Mouse (Mus musculus): Measurements from ENCODE around the gene Cyp17a1. TPM values are rescaled to one million over a fixed set of nuclear protein-coding genes. Genes with fewer than 3 reads are reported as not detected.

The Cyp17a1 gene
- total and polyA plus RNA-seq, 2 experiments from 2014 or later, result not detected

DNA sequence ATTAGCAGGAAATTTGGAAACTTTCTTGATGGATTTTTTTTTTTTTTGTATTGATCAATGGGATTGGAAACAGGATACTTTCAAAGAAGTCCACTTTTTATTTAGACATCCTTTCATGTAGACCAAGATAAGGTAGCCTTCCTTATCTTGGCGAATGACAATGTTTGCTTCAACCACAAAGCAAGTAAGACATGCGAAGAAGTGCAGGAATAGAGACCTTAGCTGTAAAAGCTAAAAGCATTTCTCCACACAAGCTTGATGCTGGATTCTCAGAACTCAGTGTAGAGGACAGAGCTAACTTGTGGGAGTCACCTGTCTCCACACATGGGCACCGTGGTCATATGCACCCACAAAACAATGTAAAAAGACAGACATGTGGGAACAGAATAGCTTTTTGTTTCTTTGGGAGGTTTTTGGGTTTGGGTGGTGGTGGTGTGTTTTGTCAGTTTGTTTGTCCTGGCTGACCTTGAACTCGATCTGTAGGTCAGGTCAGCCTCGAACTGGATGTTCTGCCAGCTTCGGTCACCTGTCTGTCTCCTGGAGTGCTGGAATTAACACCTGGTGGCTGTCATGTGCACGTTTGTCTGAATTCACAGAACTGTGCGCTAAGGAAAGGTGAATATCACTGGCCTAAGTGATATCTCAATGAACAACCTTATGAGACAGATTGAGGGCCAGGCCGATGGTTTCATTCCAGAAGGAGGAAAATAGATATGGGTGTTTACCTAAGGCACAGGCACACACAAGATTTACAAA is 33.7 kb upstream of the Cyp17a1 start:
- DNase-seq (ENCODE audit: low spot score) (no peak), ATAC-seq (no peak)
- no peak for TF ChIP-seq CTCF (IDR thresholded peaks at IDR 0.05; ENCODE audit: low read depth)
- WGBS, result 78% methylated on average over 9 of the region's 9 CpGs
- no peak overlapping the region for H3K27ac ChIP-seq
- no peaks in the 10 kb centered on the region for H3K27me3 ChIP-seq (ENCODE audit: insufficient read depth, low read length)
- H3K4me1 ChIP-seq (ENCODE audit: insufficient read depth, low read length), result 0 out of 2 replicates have a peak, but pooled peaks cover 7% of the 10 kb centered on the region
- no peak overlapping the region for H3K9ac ChIP-seq (replicated peaks; ENCODE audit: low read length)
- no peak overlapping the region for H3K4me3 ChIP-seq (ENCODE audit: low read length)
- peak overlapping the region; percentile 52; the same call in 1 of the 2 replicates for H3K4me2 ChIP-seq (ENCODE audit: low read depth, low read length)
- no peaks in the 10 kb centered on the region for H3K9me3 ChIP-seq (ENCODE audit: low read length)
- H3K36me3 ChIP-seq (ENCODE audit: insufficient read depth, low read length), result no peaks in the 10 kb centered on the region

DNA sequence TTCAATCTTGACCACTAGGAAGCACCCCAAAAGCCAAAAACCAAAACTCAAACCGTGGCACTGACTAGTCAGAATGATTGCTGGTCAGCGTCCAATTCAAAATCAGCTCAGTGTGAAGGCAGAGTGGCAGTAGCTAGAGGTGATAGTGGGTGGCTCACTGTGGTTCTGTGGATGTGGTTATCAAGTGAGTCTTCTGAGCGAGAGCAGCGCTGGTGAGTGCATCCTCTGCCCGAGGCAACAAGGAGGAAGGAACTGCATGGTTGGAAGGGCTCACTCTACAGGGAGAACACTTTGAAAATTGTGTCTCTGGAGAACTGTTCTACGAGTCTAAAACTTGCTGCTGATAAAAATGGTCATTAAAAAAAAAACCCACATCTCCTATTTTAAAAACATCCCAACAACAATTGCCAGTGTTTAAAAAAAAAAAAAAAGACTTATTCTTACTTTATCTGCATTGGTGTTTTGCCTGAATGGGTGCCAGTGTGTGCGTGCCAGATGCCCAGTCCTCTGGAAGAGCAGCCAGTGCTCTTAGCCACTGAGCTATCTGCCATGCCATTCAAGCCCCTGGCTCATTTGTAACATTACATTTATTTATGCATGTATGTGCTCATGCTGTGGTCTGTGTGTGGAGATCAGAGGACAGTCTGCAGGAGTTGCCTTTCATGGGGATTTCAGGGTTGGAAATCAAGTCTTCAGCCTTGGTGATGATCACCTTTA is 33.0 kb upstream of the Cyp17a1 start:
- 62% methylated on average over 7 of the region's 7 CpGs for WGBS
- H3K4me3 ChIP-seq (ENCODE audit: low read length), result no peak overlapping the region
- H3K9ac ChIP-seq (replicated peaks; ENCODE audit: low read length), result no peak overlapping the region
- no peak overlapping the region for H3K4me2 ChIP-seq (ENCODE audit: low read depth, low read length)
- DNase-seq (ENCODE audit: low spot score) (no peak), ATAC-seq (no peak)
- no peak overlapping the region for H3K27ac ChIP-seq
- TF ChIP-seq CTCF (IDR thresholded peaks at IDR 0.05; ENCODE audit: low read depth), result no peak
- H3K27me3 ChIP-seq (ENCODE audit: insufficient read depth, low read length), result no peaks in the 10 kb centered on the region
- H3K4me1 ChIP-seq (ENCODE audit: insufficient read depth, low read length), result 0 out of 2 replicates have a peak, but pooled peaks cover 7% of the 10 kb centered on the region
- no peaks in the 10 kb centered on the region for H3K9me3 ChIP-seq (ENCODE audit: low read length)
- peaks cover 4% of the 10 kb centered on the region; the same call in 1 of the 2 replicates for H3K36me3 ChIP-seq (ENCODE audit: insufficient read depth, low read length)

- Histone ChIP-seq H3K9ac (replicated peaks; ENCODE audit: low read length) (no peak overlapping the region), H3K4me1 (ENCODE audit: insufficient read depth, low read length) (no peaks in the 10 kb centered on the region), H3K27ac (no peak overlapping the region), H3K9me3 (ENCODE audit: low read length) (no peaks in the 10 kb centered on the region), H3K36me3 (ENCODE audit: insufficient read depth, low read length) (peaks cover 4% of the 10 kb centered on the region; the same call in 1 of the 2 replicates), H3K4me3 (ENCODE audit: low read length) (no peak overlapping the region), H3K4me2 (ENCODE audit: low read depth, low read length) (no peak overlapping the region), H3K27me3 (ENCODE audit: insufficient read depth, low read length) (no peaks in the 10 kb centered on the region)
- TF ChIP-seq CTCF (IDR thresholded peaks at IDR 0.05; ENCODE audit: low read depth), result no peak
- no peak for DNase-seq (ENCODE audit: low spot score)
- 86% methylated on average over 9 of the region's 9 CpGs for WGBS
- no peak for ATAC-seq
These were observed 28.2 kb upstream of the Cyp17a1 start for GRCm38 (mm10) chr19:46701156-46701555.

GRCm38 (mm10) chr19:46699011-46699481 is 26.1 kb upstream of the Cyp17a1 start:
- Histone ChIP-seq H3K9me3 (ENCODE audit: low read length) (no peaks in the 10 kb centered on the region), H3K4me3 (ENCODE audit: low read length) (no peak overlapping the region), H3K36me3 (ENCODE audit: insufficient read depth, low read length) (peaks cover 7% of the 10 kb centered on the region; the same call in 1 of the 2 replicates), H3K27me3 (ENCODE audit: insufficient read depth, low read length) (no peaks in the 10 kb centered on the region), H3K27ac (no peak overlapping the region), H3K4me2 (ENCODE audit: low read depth, low read length) (no peak overlapping the region), H3K4me1 (ENCODE audit: insufficient read depth, low read length) (no peaks in the 10 kb centered on the region), H3K9ac (replicated peaks; ENCODE audit: low read length) (no peak overlapping the region)
- no peak for ATAC-seq
- WGBS, result 79% methylated on average over 10 of the region's 10 CpGs
- TF ChIP-seq CTCF (IDR thresholded peaks at IDR 0.05; ENCODE audit: low read depth), result no peak
- DNase-seq (ENCODE audit: low spot score), result no peak

DNA sequence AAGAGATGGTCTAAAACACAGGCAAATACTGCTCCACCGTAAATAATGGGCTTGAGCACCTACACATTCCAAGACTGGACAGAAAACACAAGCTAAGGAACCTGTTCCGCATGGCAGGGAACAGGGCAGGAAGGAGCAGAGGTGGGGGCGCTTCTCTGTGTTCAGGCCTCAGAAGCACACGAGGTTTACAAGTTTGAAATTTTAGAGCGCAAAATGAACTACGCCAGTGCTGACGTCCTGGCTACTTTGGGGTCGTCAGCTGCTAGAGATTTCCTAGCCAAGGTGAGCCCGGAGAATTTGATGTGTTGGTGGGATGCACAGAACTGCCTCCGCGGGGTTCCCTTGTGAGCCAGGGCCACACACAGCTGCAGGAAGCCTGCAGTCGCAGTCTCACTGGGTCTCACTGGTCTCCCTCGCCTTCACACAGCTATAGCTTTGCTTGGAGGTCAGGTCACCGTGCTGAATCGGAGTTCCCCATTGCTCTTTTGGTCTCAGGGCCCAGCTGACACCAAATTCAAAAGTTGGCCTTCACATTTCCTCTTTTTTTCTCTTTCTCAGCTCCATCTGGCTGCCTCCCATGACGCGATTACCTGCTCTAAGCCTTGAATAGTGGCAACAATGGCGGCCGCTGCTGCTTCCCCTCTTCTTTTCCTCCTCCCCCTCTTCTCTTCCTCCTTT is 25.0 kb upstream of the Cyp17a1 start:
- no peak for TF ChIP-seq CTCF (IDR thresholded peaks at IDR 0.05; ENCODE audit: low read depth)
- no peak overlapping the region for H3K9ac ChIP-seq (replicated peaks; ENCODE audit: low read length)
- DNase-seq (ENCODE audit: low spot score), result no peak

GRCm38 (mm10) chr19:46696943-46697342 is 24.0 kb upstream of the Cyp17a1 start:
- ATAC-seq, result no peak
- TF ChIP-seq CTCF (IDR thresholded peaks at IDR 0.05; ENCODE audit: low read depth), result no peak
- no peak overlapping the region for H3K4me3 ChIP-seq (ENCODE audit: low read length)
- H3K27ac ChIP-seq, result no peak overlapping the region
- peaks cover 7% of the 10 kb centered on the region; the same call in 1 of the 2 replicates for H3K36me3 ChIP-seq (ENCODE audit: insufficient read depth, low read length)
- H3K4me1 ChIP-seq (ENCODE audit: insufficient read depth, low read length), result no peaks in the 10 kb centered on the region
- peak; percentile 42 for DNase-seq (ENCODE audit: low spot score)
- H3K9ac ChIP-seq (replicated peaks; ENCODE audit: low read length), result no peak overlapping the region
- 75% methylated on average over 7 of the region's 7 CpGs for WGBS
- no peaks in the 10 kb centered on the region for H3K27me3 ChIP-seq (ENCODE audit: insufficient read depth, low read length)
- H3K9me3 ChIP-seq (ENCODE audit: low read length), result no peaks in the 10 kb centered on the region
- no peak overlapping the region for H3K4me2 ChIP-seq (ENCODE audit: low read depth, low read length)

More for the DNA sequence above, 25.0 kb upstream of the Cyp17a1 start:
- no peaks in the 10 kb centered on the region for H3K27me3 ChIP-seq (ENCODE audit: insufficient read depth, low read length)
- H3K27ac ChIP-seq, result no peak overlapping the region
- H3K4me3 ChIP-seq (ENCODE audit: low read length), result no peak overlapping the region
- no peaks in the 10 kb centered on the region for H3K9me3 ChIP-seq (ENCODE audit: low read length)
- WGBS, result 48% methylated on average over 19 of the region's 19 CpGs
- no peak for ATAC-seq
- H3K4me2 ChIP-seq (ENCODE audit: low read depth, low read length), result no peak overlapping the region
- peaks cover 7% of the 10 kb centered on the region; the same call in 1 of the 2 replicates for H3K36me3 ChIP-seq (ENCODE audit: insufficient read depth, low read length)
- H3K4me1 ChIP-seq (ENCODE audit: insufficient read depth, low read length), result no peaks in the 10 kb centered on the region
